Mouse (Mus musculus) kidney, postnatal 36 days (tissue): Measurements from ENCODE around the gene Smg6.
"Not testable (repeated sequence)": the region's sequence is repeated elsewhere in the genome, so short reads cannot be mapped to it uniquely, and the experiment has no call there.

Source experiments
- DNase-seq, 2 experiments: peaks; one replicate each; pipeline ENCODE4 v3.0.0; 2021 to 2022; ENCODE audit warnings: mixed read lengths in 2 of 2

Gene Smg6

GRCm38 (mm10) chr11:75169405-75170080 lies 243.9 kb downstream of the Smg6 start, which contains the start of gene Hic1:
Gene Hic1, minus strand, starts transcription at chr11:75169519.
- no peak for DNase-seq

- peak; percentile 96 to 99 for DNase-seq
Observed at GRCm38 (mm10) chr11:75170136-75170751, 244.6 kb downstream of the Smg6 start.

GRCm38 (mm10) chr11:75171186-75171865 lies 245.7 kb downstream of the Smg6 start:
- no peak for DNase-seq

- peak in 1 of 2 experiments; percentile 54 for DNase-seq
Observed at GRCm38 (mm10) chr11:75172151-75173094, 246.8 kb downstream of the Smg6 start.

- DNase-seq = peak; percentile 86 to 95
Observed at GRCm38 (mm10) chr11:75173095-75173798, 247.6 kb downstream of the Smg6 start.

GRCm38 (mm10) chr11:75173799-75174165 lies 248.2 kb downstream of the Smg6 start:
- no peak for DNase-seq

- not testable (repeated sequence) for DNase-seq
Observed at GRCm38 (mm10) chr11:75174574-75174973, 249.0 kb downstream of the Smg6 start.

GRCm38 (mm10) chr11:75178011-75178410 lies 252.4 kb downstream of the Smg6 start:
- DNase-seq = no peak

- DNase-seq = peak; percentile 91 to 94
Observed at GRCm38 (mm10) chr11:75178672-75179208, 253.1 kb downstream of the Smg6 start, which contains the start of gene Ovca2. Gene Ovca2, minus strand, starts transcription at chr11:75178835.

- no peak for DNase-seq
Observed at GRCm38 (mm10) chr11:75183917-75184570, 258.4 kb downstream of the Smg6 start.

- DNase-seq = no peak
Observed at GRCm38 (mm10) chr11:75184573-75184972, 258.9 kb downstream of the Smg6 start.

- DNase-seq = no peak
Observed at GRCm38 (mm10) chr11:75184986-75185385, 259.4 kb downstream of the Smg6 start.

GRCm38 (mm10) chr11:75189713-75190370 lies 264.2 kb downstream of the Smg6 start:
- DNase-seq = peak in 1 of 2 experiments; percentile 27

GRCm38 (mm10) chr11:75190371-75190724 lies 264.7 kb downstream of the Smg6 start:
- DNase-seq = peak; percentile 91 to 92

- no peak for DNase-seq
Observed at GRCm38 (mm10) chr11:75190905-75191441, 265.4 kb downstream of the Smg6 start, which contains the start of gene Dph1. Gene Dph1, minus strand, starts transcription at chr11:75191241.

- no peak for DNase-seq
Observed at GRCm38 (mm10) chr11:75191841-75192240, 266.2 kb downstream of the Smg6 start.

GRCm38 (mm10) chr11:75192336-75193214 lies 267.0 kb downstream of the Smg6 start:
- DNase-seq = peak; percentile 89 to 93

- DNase-seq = peak; percentile 81 to 85
Observed at GRCm38 (mm10) chr11:75193256-75194071, 267.8 kb downstream of the Smg6 start, which contains the start of gene Rtn4rl1. Gene Rtn4rl1, plus strand, starts transcription at chr11:75193783.
